Mouse (Mus musculus) heart, embryonic 11.5 days (tissue): ENCODE measurements at regions not wholly inside any gene's neighbourhood (a gene's known extent, or its start where the extent isn't known, plus 50 kb on each side); places are given as distances from the start of the nearest gene placed in this dataset.
A peak's percentile ranks its signal among the peaks of the same experiment; 100 is the strongest.

Source experiments
- ATAC-seq: fragments of 200-750 bp; cut with Nextera tagmentation; replicated peaks from 2 replicates; pipeline ENCODE4 v1.8.0; 2017; ENCODE audit warnings: moderate library complexity; ENCODE audit not compliant: insufficient number of reproducible peaks, low FRiP score, low TSS enrichment
- H3K27ac ChIP-seq: fragments of 300-500 bp; sonication (generic); 2 replicates; pipeline ENCODE4 v1.5.1; 2014; ENCODE audit warnings: mild to moderate bottlenecking, low read depth, low read length
- H3K27me3 ChIP-seq: fragments of 300-500 bp; sonication (generic); 2 replicates; pipeline ENCODE4 v1.6.1; 2014; ENCODE audit warnings: mild to moderate bottlenecking, low read length, mixed read lengths; ENCODE audit not compliant: control insufficient read depth, insufficient read depth
- H3K36me3 ChIP-seq: fragments of 300-500 bp; sonication (generic); 2 replicates; pipeline ENCODE4 v1.6.1; 2014; ENCODE audit warnings: mild to moderate bottlenecking, low read length, moderate library complexity, mixed read lengths; ENCODE audit not compliant: control insufficient read depth, insufficient read depth
- H3K4me1 ChIP-seq: fragments of 300-500 bp; sonication (generic); 2 replicates; pipeline ENCODE4 v1.6.1; 2014; ENCODE audit warnings: low read length; ENCODE audit not compliant: control insufficient read depth, insufficient read depth
- H3K4me2 ChIP-seq: fragments of 300-500 bp; sonication (generic); 2 replicates; pipeline ENCODE4 v1.6.1; 2014; ENCODE audit warnings: mild to moderate bottlenecking, moderate library complexity
- H3K4me3 ChIP-seq: fragments of 300-500 bp; sonication (generic); 2 replicates; pipeline ENCODE4 v1.5.1; 2014; ENCODE audit warnings: low read depth, low read length
- H3K9ac ChIP-seq: fragments of 300-500 bp; sonication (generic); 2 replicates; pipeline ENCODE4 v1.6.1; 2014; ENCODE audit warnings: mild to moderate bottlenecking, low read depth, low read length, moderate library complexity
- H3K9me3 ChIP-seq: fragments of 300-500 bp; sonication (generic); replicated peaks from 2 replicates; pipeline ENCODE4 v1.6.1; 2016; ENCODE audit warnings: low read length; ENCODE audit not compliant: control insufficient read depth
- WGBS: fragments of 180-500 bp; shearing (Covaris S2); extraction: QIAGEN DNeasy Blood & Tissue Kit; methylation state at CpG from one replicate; pipeline ENCODE4 v1.1.7; 2014; ENCODE audit not compliant: insufficient replicate concordance; 5-methylcytosine and 5-hydroxymethylcytosine counted together

DNA sequence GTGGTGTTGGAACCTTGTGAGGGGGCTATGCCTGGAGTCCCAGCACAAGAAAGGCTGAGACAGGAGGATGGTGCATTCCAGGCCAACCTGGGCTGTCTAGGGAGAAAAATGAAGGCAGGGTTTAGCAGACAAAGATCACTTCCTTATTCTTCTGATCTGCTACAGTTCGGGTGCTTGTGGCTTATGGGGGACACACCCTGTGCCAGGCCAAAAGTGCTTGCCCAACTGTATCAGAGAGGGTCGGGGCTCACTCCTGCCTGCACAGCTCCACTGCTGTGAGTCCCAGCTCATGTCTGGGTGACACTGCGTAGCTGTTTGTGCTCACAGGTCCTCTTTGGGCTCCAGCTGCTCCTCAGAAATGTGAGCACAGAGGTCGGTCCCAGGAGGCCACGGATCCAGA, 98.6 kb upstream of the Gm26897 start:
- H3K9ac ChIP-seq, result no peak overlapping the region
- no peaks in the 10 kb centered on the region for H3K9me3 ChIP-seq
- H3K4me3 ChIP-seq, result no peak overlapping the region
- H3K27ac ChIP-seq, result no peak overlapping the region
- peaks cover 18% of the 10 kb centered on the region for H3K27me3 ChIP-seq
- peaks cover 13% of the 10 kb centered on the region for H3K4me1 ChIP-seq
- no peaks in the 10 kb centered on the region for H3K36me3 ChIP-seq
- no peak for ATAC-seq
- 69% methylated on average over 5 of the region's 5 CpGs for WGBS
- H3K4me2 ChIP-seq, result no peak overlapping the region

DNA sequence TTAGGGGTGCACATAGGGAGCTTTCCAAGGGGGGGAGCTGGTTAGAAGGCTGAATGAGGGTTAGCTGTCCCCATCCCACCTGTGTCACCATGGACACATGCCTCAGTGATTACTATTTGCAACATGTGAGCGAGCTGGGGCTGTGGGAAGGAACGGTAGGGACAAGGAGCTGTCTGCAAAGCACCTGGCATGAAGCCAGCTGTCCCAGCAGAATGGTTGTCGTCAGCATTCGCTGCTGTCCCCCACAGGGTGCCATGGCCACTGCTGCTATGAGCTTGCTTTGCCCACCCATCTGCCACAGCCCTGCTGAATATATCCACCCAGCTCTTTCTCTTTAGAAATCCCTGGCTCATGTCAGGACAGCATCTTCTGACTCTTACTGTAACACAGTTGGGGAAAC, 96.8 kb upstream of the Gm26897 start:
- Histone ChIP-seq H3K36me3 (no peaks in the 10 kb centered on the region), H3K9me3 (no peaks in the 10 kb centered on the region), H3K4me1 (peaks cover 6% of the 10 kb centered on the region), H3K27ac (no peak overlapping the region), H3K4me3 (no peak overlapping the region), H3K9ac (no peak overlapping the region), H3K27me3 (peaks cover 22% of the 10 kb centered on the region), H3K4me2 (no peak overlapping the region)
- no peak for ATAC-seq
- 47% methylated on average over 4 of the region's 4 CpGs for WGBS

DNA sequence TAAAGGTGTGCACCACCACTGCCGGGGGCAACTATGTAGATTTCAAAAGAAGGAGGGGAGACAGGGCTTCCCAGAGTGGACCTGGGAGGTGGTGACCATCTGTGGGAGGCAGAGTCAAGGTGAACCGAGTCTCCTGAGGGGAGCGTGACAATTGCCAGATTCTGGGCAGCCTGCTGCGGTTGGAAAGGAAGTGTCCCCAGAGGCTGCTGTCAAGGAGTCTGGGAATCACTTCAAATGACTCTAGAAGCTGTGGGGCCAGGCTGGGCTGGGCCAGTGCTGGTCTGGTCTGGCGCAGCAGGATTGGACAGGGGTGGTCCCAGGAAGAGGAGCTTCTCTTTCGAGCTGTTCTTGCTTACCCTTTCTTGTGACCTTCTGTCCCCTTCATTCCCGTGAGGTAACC, 95.4 kb upstream of the Gm26897 start:
- no peak overlapping the region for H3K27ac ChIP-seq
- ATAC-seq, result no peak
- WGBS, result 47% methylated on average over 7 of the region's 7 CpGs

DNA sequence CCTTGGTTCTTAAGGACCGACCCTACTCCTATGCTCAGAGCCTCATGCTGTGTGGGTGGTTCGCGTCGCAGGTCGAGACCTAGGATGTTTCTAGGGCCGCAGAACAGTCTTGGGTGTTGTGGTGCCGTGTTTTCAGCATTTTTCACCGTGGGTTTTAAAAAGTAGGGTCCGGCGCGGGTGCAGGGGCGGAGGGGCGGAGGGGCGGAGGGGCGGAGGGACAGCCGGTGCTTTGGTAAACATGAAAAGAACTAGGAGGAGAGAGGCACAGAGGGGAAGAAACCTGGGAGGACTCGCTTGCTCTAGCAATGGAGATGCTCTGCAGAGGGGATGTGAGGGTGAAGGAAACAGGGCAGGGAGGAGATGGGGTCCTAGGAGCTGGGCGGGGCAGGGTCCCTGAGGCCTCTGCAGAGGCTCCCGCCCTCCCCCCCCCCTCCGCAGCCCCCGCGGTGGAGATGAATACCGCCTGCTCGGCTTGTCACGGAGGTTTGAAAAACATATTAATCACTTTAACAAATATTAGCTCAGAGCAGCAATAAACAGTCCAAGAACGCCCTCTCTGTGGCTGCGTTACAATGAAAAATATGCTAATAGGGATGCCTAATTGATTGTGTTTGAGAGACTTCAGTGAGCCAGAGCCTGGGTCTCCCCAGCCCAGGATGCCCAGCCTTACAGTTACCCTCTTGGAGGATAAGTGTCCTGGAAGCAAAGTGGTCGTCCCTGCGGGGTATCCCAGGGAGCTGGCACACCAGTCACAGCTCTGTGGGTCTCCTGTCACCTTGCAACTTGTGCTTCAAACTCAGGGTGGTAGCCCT, 94.0 kb upstream of the Gm26897 start:
- H3K27ac ChIP-seq, result no peak overlapping the region
- H3K9ac ChIP-seq, result no peak overlapping the region
- peaks cover 3% of the 10 kb centered on the region; the same call in 1 of the 2 replicates for H3K4me1 ChIP-seq
- no peaks in the 10 kb centered on the region for H3K36me3 ChIP-seq
- 6% methylated on average over 29 of the region's 29 CpGs for WGBS
- ATAC-seq, result no peak
- H3K9me3 ChIP-seq, result no peaks in the 10 kb centered on the region
- no peak overlapping the region; the same call in 1 of the 2 replicates for H3K4me3 ChIP-seq
- peaks cover 22% of the 10 kb centered on the region for H3K27me3 ChIP-seq
- H3K4me2 ChIP-seq, result peak overlapping the region; percentile 44

More for the DNA sequence above, 95.4 kb upstream of the Gm26897 start:
- Histone ChIP-seq H3K4me3 (no peak overlapping the region), H3K27me3 (peaks cover 22% of the 10 kb centered on the region), H3K4me2 (no peak overlapping the region), H3K36me3 (no peaks in the 10 kb centered on the region), H3K9me3 (no peaks in the 10 kb centered on the region), H3K9ac (no peak overlapping the region), H3K4me1 (peaks cover 3% of the 10 kb centered on the region; the same call in 1 of the 2 replicates)

DNA sequence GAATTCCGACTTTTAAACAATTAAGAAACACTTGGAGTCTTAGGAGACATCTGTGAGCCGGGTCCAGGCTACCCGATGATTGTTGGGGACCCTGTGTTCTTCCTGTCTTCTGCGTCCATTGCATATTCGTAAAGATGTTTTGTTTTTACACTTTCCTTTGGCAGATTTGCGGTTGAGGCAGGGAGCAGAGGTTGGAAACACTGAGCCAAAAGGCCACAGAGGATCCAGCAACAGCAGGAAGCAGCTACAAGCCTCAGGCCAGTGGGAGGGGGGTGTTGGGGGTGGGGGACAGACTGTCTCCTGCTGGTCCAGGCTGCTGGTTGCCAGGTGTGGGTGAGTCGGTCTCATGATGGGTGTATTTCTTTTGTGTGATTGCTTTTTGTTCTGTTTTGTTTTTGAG, 92.7 kb upstream of the Gm26897 start:
- H3K9ac ChIP-seq, result no peak overlapping the region

DNA sequence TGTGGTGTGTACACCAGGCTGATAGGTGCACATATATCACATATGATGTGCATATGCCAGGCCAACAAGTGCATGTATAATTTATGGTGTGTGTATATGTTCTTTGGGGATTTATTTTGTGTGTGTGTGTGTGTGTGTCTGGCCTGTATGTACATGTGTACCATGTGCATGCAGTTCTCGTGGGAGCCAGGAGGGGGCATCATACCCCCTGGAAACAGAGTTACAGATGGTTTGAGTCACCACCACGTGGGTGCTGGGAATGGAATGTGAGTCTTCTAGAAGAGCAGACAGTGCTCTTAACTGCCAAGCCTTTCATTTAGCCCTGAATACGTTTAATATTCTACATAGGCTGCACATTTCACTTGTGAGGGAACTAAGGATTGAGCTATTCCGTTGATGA, 92.0 kb upstream of the Gm26897 start:
- H3K4me1 ChIP-seq, result peaks cover 3% of the 10 kb centered on the region; the same call in 1 of the 2 replicates
- H3K36me3 ChIP-seq, result no peaks in the 10 kb centered on the region
- ATAC-seq, result no peak
- no peak overlapping the region for H3K27ac ChIP-seq
- no peak overlapping the region for H3K4me2 ChIP-seq
- WGBS, result 78% methylated on average over 4 of the region's 4 CpGs
- no peaks in the 10 kb centered on the region for H3K9me3 ChIP-seq
- no peak overlapping the region for H3K4me3 ChIP-seq
- no peak overlapping the region for H3K9ac ChIP-seq
- peaks cover 28% of the 10 kb centered on the region for H3K27me3 ChIP-seq

More for the DNA sequence above, 92.7 kb upstream of the Gm26897 start:
- ATAC-seq, result no peak
- no peak overlapping the region for H3K4me3 ChIP-seq
- H3K4me1 ChIP-seq, result peaks cover 3% of the 10 kb centered on the region; the same call in 1 of the 2 replicates
- H3K27ac ChIP-seq, result no peak overlapping the region
- no peaks in the 10 kb centered on the region for H3K36me3 ChIP-seq
- no peaks in the 10 kb centered on the region for H3K9me3 ChIP-seq
- peaks cover 26% of the 10 kb centered on the region for H3K27me3 ChIP-seq
- no peak overlapping the region for H3K4me2 ChIP-seq
- 60% methylated on average over 7 of the region's 7 CpGs for WGBS

DNA sequence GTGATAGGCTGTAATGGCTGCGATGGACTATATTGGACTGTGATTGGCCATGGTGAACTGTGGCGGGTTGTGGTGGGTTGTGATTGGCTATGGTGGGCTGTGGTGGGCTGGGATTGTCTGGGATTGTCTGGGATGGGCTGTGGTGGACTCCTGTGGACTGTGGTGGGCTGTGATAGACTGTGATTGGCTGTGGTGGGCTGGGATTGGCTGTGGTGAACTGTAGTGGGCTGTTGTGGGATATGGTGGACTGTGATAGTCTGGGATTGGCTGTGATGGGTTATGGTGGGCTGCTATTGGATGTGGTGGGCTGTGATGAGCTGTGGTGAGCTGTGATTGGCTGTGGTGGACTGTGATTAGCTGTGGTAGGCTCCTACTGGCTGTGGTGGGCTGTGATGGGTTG, 89.6 kb upstream of the Gm26897 start:
- 82% methylated on average over 2 of the region's 2 CpGs for WGBS

DNA sequence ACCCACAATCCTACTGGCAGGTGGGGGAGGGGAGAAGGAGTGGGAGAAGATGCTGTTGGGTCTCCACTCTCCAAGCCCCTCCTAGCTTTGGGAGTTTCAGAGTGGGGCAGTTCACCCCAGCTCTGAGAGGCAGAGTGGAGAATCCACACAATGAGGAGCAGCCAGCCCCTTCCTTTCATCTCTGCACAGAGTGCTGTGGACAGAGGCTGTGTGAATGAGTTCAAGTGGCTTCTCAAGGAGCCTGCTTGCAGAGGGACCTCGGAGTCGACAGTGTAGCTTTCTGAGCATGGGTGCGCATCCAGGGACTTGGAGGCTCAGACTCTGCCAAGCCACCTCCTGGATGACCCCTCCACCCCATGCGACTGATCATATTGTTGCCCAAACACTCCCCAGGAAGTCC, 88.9 kb upstream of the Gm26897 start:
- Histone ChIP-seq H3K9ac (no peak overlapping the region), H3K36me3 (no peaks in the 10 kb centered on the region), H3K27me3 (peaks cover 13% of the 10 kb centered on the region; the same call in 1 of the 2 replicates), H3K4me2 (no peak overlapping the region), H3K27ac (no peak overlapping the region), H3K4me1 (peaks cover 3% of the 10 kb centered on the region; the same call in 1 of the 2 replicates), H3K9me3 (no peaks in the 10 kb centered on the region), H3K4me3 (no peak overlapping the region)
- ATAC-seq, result no peak
- 68% methylated on average over 4 of the region's 4 CpGs for WGBS

More for the DNA sequence above, 89.6 kb upstream of the Gm26897 start:
- no peaks in the 10 kb centered on the region for H3K36me3 ChIP-seq
- H3K9ac ChIP-seq, result no peak overlapping the region
- no peak for ATAC-seq
- H3K9me3 ChIP-seq, result no peaks in the 10 kb centered on the region
- no peak overlapping the region for H3K27ac ChIP-seq
- H3K4me2 ChIP-seq, result no peak overlapping the region
- peaks cover 18% of the 10 kb centered on the region for H3K27me3 ChIP-seq
- H3K4me1 ChIP-seq, result peaks cover 7% of the 10 kb centered on the region
- no peak overlapping the region for H3K4me3 ChIP-seq
